Mouse (Mus musculus) embryonic facial prominence, embryonic 12.5 days (tissue): ENCODE measurements around the gene Ccnj. TPM values are rescaled to one million over a fixed set of nuclear protein-coding genes. Genes with fewer than 3 reads are reported as not detected.

Experiments
- ATAC-seq: fragments of 200-750 bp; cut with Nextera tagmentation; 2 replicates; pipeline ENCODE4 v1.8.0; 2017; ENCODE audit not compliant: insufficient number of reproducible peaks, insufficient read depth, low FRiP score, low TSS enrichment
- H3K27ac ChIP-seq: fragments of 300-500 bp; sonication (generic); 2 replicates; pipeline ENCODE4 v1.5.1; 2016; ENCODE audit warnings: mild to moderate bottlenecking
- H3K27me3 ChIP-seq: fragments of 300-500 bp; sonication (generic); 2 replicates; pipeline ENCODE4 v1.6.1; 2016; ENCODE audit warnings: mild to moderate bottlenecking, moderate library complexity
- H3K36me3 ChIP-seq: fragments of 300-500 bp; sonication (generic); 2 replicates; pipeline ENCODE4 v1.6.1; 2016; ENCODE audit warnings: mild to moderate bottlenecking
- H3K4me1 ChIP-seq: fragments of 300-500 bp; sonication (generic); 2 replicates; pipeline ENCODE4 v1.6.1; 2016
- H3K4me2 ChIP-seq: fragments of 300-500 bp; sonication (generic); replicated peaks from 2 replicates; pipeline ENCODE4 v1.6.1; 2016; ENCODE audit warnings: mild to moderate bottlenecking, moderate library complexity
- H3K4me3 ChIP-seq: fragments of 300-500 bp; sonication (generic); 2 replicates; pipeline ENCODE4 v1.5.1; 2016; ENCODE audit warnings: mild to moderate bottlenecking
- H3K9ac ChIP-seq: fragments of 300-500 bp; sonication (generic); 2 replicates; pipeline ENCODE4 v1.6.1; 2016; ENCODE audit warnings: mild to moderate bottlenecking, moderate library complexity
- H3K9me3 ChIP-seq: fragments of 300-500 bp; sonication (generic); 2 replicates; pipeline ENCODE4 v1.6.1; 2016; ENCODE audit warnings: mild to moderate bottlenecking, moderate library complexity
- WGBS: fragments of 180-500 bp; shearing (Covaris S2); methylation state at CpG from one replicate; pipeline ENCODE4 v1.1.7; 2016; 5-methylcytosine and 5-hydroxymethylcytosine counted together
- polyA plus RNA-seq: library from polyadenylated mRNA; unstranded; fragments of >200 nt; fragmentation: Nextera tagmentation; extraction: Ambion mirVana; gene quantifications from 2 replicates; pipeline ENCODE4 v1.2.1, GENCODE M21; 2016

Gene Ccnj
- polyA plus RNA-seq = 23.7 and 23.9 TPM in 2 replicates

DNA sequence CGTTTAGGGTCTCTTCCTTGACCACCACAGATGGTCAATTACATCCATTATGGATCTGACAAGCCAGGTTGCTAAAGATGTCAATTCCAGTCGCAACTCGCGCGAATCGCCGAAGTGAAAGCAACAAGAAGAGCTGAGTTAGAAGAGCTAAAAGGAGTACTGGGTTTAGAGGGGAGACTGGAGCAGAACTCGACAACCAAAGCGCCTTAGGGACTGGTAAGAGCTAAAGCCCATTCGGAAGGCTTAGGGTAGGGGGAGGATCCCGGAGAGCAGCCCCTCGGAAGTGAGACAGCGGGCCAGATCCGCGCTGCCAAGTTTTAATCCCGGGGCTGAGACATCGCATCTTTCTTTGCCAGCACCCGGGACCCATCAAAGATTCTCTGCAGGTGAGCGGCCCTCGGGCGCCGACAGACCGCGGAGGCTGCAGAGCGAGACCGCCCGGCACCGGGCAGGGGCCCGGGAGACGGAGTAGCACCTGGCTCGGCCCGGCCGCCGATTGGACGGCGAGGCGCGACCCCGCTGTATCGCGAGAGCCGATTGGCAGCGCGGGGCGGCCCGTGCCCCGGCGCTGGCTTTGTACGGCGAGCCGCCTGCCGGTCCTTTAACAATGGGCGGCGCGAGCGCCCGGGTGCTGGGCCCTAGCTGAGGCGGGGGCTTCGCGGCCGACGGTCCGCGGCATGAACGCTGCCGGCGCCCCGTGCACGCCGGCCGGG, at the start of gene Ccnj:
Gene Ccnj, plus strand, starts transcription at position 577 of the 713 bp plus-strand sequence.
- Histone ChIP-seq H3K9me3 (no peaks in the 10 kb centered on the region), H3K9ac (peak within 1 kb of the TSS; percentile 97), H3K4me1 (peaks cover 29% of the 10 kb centered on the region), H3K27ac (peak within 1 kb of the TSS; percentile 96), H3K27me3 (no peaks in the 10 kb centered on the region), H3K4me2 (peak within 1 kb of the TSS; percentile 87), H3K36me3 (no peaks in the 10 kb centered on the region), H3K4me3 (peak within 1 kb of the TSS; percentile 85)
- WGBS = under 1% methylated on average over 71 of the region's 71 CpGs
- ATAC-seq = peak; percentile 97

- Histone ChIP-seq H3K4me3 (no peak overlapping the region), H3K4me1 (no peaks in the 10 kb centered on the region), H3K9me3 (no peaks in the 10 kb centered on the region), H3K36me3 (no peaks in the 10 kb centered on the region), H3K4me2 (no peak overlapping the region), H3K9ac (no peak overlapping the region), H3K27me3 (no peaks in the 10 kb centered on the region), H3K27ac (no peak overlapping the region)
- WGBS = 66% methylated on average over 15 of the region's 15 CpGs
- ATAC-seq = no peak
Observed at GRCm38 (mm10) chr19:40788004-40788714, 42.9 kb upstream of the Ccnj start.

GRCm38 (mm10) chr19:40788715-40789084, 42.4 kb upstream of the Ccnj start:
- Histone ChIP-seq H3K27me3 (no peaks in the 10 kb centered on the region), H3K4me3 (no peak overlapping the region), H3K27ac (no peak overlapping the region), H3K36me3 (no peaks in the 10 kb centered on the region), H3K4me2 (no peak overlapping the region), H3K4me1 (no peaks in the 10 kb centered on the region), H3K9ac (no peak overlapping the region), H3K9me3 (no peaks in the 10 kb centered on the region)
- no peak for ATAC-seq
- WGBS = 81% methylated on average over 2 of the region's 2 CpGs

DNA sequence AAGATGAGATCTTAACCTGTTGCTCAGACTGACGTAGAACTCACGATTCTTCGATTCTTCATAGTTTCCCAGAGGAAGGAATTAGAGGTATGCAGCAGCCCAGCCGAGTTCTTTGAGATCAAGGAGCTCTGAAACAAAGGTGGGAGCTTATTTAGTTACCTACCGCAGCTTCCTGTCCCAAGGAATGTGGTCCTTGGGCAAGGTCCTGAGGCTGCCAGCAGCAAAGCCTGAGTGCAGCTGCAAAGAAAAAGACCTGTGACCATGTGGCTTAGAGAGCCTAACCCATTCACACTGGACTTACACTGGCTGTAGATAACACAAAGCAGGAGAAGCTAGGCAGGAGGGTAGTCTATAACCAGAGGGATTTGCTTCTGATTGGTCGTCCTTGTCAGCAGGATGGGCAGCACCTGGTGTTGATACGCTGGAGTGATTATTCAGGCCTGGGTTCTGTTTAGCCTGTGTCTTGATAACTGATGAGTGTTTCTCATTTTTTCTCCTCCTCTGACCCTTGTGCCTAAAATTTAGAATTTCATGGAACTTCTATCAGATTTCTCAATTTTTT, 25.8 kb upstream of the Ccnj start:
- Histone ChIP-seq H3K9ac (no peak overlapping the region), H3K9me3 (no peaks in the 10 kb centered on the region), H3K4me2 (no peak overlapping the region), H3K36me3 (no peaks in the 10 kb centered on the region), H3K4me1 (0 out of 2 replicates have a peak, but pooled peaks cover 4% of the 10 kb centered on the region), H3K27ac (no peak overlapping the region), H3K27me3 (no peaks in the 10 kb centered on the region), H3K4me3 (no peak overlapping the region)
- WGBS = 26% methylated on average over 7 of the region's 7 CpGs
- no peak for ATAC-seq

GRCm38 (mm10) chr19:40809858-40810257, 21.2 kb upstream of the Ccnj start:
- Histone ChIP-seq H3K9ac (no peak overlapping the region), H3K36me3 (no peaks in the 10 kb centered on the region), H3K4me1 (0 out of 2 replicates have a peak, but pooled peaks cover 2% of the 10 kb centered on the region), H3K9me3 (no peaks in the 10 kb centered on the region), H3K27ac (no peak overlapping the region), H3K27me3 (no peaks in the 10 kb centered on the region), H3K4me3 (no peak overlapping the region), H3K4me2 (no peak overlapping the region)
- ATAC-seq = no peak
- 70% methylated on average over 7 of the region's 7 CpGs for WGBS

- H3K27me3 ChIP-seq = no peaks in the 10 kb centered on the region
- H3K36me3 ChIP-seq = no peaks in the 10 kb centered on the region
- H3K4me2 ChIP-seq = no peak overlapping the region
- no peaks in the 10 kb centered on the region for H3K4me1 ChIP-seq
- H3K27ac ChIP-seq = no peak overlapping the region
- no peak overlapping the region for H3K9ac ChIP-seq
- no peak for ATAC-seq
- no peak overlapping the region for H3K4me3 ChIP-seq
- 80% methylated on average over 4 of the region's 4 CpGs for WGBS
- H3K9me3 ChIP-seq = no peaks in the 10 kb centered on the region
Observed at GRCm38 (mm10) chr19:40811840-40812239, 19.2 kb upstream of the Ccnj start.

DNA sequence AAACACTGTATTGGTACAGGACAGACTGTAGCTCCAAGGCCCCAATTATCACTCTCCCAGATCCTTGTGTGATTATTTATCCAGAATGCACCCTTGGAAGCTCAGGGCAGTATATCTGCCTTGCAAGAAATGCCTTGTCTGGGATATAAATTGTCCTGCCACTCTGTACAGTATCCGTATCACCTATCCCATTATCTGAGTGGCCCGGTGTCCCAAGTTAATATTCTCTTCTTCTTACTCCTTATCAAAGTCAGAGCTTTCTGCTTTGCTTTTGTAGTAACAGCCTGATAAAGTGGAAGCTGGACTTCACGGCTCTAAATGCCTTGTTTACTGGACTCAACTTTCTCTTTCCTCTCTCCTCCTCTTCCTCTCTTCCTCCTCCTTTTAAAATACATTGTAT, 18.3 kb upstream of the Ccnj start:
- Histone ChIP-seq H3K4me3 (no peak overlapping the region), H3K9ac (no peak overlapping the region), H3K4me2 (no peak overlapping the region), H3K4me1 (no peaks in the 10 kb centered on the region), H3K27me3 (no peaks in the 10 kb centered on the region), H3K27ac (no peak overlapping the region), H3K36me3 (no peaks in the 10 kb centered on the region), H3K9me3 (no peaks in the 10 kb centered on the region)
- ATAC-seq = no peak
- 82% methylated on average over 3 of the region's 3 CpGs for WGBS

DNA sequence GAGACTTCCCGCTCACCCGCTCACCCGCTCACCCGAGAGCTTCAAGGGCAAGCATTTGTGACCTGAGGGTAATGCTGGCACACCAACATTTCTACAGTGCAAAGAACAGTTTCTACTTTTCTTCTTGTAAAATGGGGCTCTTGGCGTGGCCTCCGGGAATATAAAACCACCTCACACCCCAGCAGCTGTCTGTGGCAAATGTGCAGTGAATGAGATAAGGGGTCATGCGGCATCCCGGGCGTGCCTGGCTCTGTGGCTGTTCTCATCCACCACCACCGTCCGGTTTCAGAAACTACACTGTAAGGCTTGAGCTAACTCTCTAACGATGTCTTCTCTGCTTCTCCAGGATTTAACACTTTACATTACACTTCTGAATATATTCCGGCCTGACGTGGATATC, 17.7 kb upstream of the Ccnj start:
- ATAC-seq = no peak
- Histone ChIP-seq H3K4me3 (no peak overlapping the region), H3K27ac (no peak overlapping the region), H3K27me3 (no peaks in the 10 kb centered on the region), H3K4me2 (no peak overlapping the region), H3K9me3 (no peaks in the 10 kb centered on the region), H3K36me3 (no peaks in the 10 kb centered on the region), H3K9ac (no peak overlapping the region), H3K4me1 (no peaks in the 10 kb centered on the region)
- 82% methylated on average over 14 of the region's 14 CpGs for WGBS

- Histone ChIP-seq H3K4me1 (no peaks in the 10 kb centered on the region), H3K4me3 (no peak overlapping the region), H3K27ac (no peak overlapping the region), H3K9me3 (no peaks in the 10 kb centered on the region), H3K36me3 (no peaks in the 10 kb centered on the region), H3K4me2 (no peak overlapping the region), H3K27me3 (no peaks in the 10 kb centered on the region), H3K9ac (no peak overlapping the region)
- no peak for ATAC-seq
- WGBS = 80% methylated on average over 7 of the region's 7 CpGs
Observed at GRCm38 (mm10) chr19:40815645-40816183, 15.4 kb upstream of the Ccnj start.

DNA sequence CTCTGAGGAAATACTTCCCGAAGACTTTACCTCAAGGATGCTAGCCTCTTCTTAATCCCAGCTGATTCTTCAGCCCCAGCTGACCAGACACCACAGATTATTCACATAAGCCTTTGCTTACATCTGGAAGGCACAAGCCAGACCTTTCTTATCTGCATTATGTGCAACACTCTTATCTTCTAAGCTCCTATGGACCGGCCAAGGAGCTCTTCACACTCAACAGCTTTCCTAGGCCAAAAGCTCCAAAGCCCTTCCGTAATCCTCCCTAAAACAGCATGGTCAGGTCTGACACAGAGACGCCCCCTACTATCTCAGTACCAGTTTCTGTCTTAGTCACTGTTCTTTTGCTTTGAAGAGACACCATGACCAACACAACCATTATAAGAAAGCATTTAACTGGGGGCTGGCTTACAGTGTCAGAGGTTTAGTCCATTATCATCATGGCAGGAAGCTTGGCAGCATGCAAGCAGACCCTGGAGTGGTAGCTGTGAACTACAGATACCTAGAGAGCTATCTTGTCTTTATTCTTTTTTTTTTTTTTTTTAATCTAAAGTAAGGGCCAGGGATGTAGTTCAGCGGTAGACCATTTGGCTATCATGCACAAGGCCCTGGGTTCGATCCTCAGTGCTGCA, 13.1 kb upstream of the Ccnj start:
- no peaks in the 10 kb centered on the region for H3K36me3 ChIP-seq
- 86% methylated on average over 6 of the region's 6 CpGs for WGBS
- H3K27ac ChIP-seq = no peak overlapping the region
- no peaks in the 10 kb centered on the region for H3K4me1 ChIP-seq
- H3K27me3 ChIP-seq = no peaks in the 10 kb centered on the region
- H3K4me3 ChIP-seq = no peak overlapping the region
- H3K9me3 ChIP-seq = no peaks in the 10 kb centered on the region
- ATAC-seq = no peak
- H3K9ac ChIP-seq = no peak overlapping the region
- H3K4me2 ChIP-seq = no peak overlapping the region

DNA sequence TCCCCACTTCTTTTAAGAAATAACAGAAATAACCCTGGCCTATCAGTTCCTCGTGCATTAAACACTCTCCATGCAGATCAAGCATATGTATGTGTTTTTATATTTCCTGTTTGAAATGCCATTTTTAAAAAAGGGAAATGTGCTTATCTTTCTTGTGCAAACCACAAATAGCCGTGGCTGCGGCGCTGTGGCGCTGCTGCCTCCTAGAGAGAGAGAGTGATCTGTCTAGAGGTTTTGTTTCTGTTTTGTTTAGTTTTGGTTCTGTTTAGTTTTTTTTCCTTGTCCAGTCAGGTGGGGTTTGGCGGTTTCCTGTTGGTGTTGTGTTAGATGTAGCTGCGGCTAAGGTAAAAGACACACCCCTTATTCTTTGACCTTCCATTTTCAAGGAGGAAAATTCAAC, 12.3 kb upstream of the Ccnj start:
- WGBS = 68% methylated on average over 7 of the region's 7 CpGs
- Histone ChIP-seq H3K9me3 (no peaks in the 10 kb centered on the region), H3K27ac (no peak overlapping the region), H3K27me3 (no peaks in the 10 kb centered on the region), H3K4me2 (no peak overlapping the region), H3K4me3 (no peak overlapping the region), H3K4me1 (no peaks in the 10 kb centered on the region), H3K36me3 (no peaks in the 10 kb centered on the region), H3K9ac (no peak overlapping the region)
- ATAC-seq = no peak
